Mouse (Mus musculus) neural tube, embryonic 14.5 days (tissue): ENCODE measurements around the gene Ryr2. TPM values are rescaled to one million over a fixed set of nuclear protein-coding genes. Genes with fewer than 3 reads are reported as not detected.

ENCODE experiments used
- ATAC-seq: fragments of 200-750 bp; cut with Nextera tagmentation; 2 replicates; pipeline ENCODE4 v1.8.0; 2017; ENCODE audit warnings: low read depth, mild to moderate bottlenecking, moderate TSS enrichment, moderate library complexity
- H3K27ac ChIP-seq: fragments of 300-500 bp; sonication (generic); 2 replicates; pipeline ENCODE4 v1.5.1; 2014; ENCODE audit warnings: low read depth, mild to moderate bottlenecking, control low read depth, low read length, moderate library complexity, mixed read lengths
- H3K27me3 ChIP-seq: fragments of 300-500 bp; sonication (generic); 2 replicates; pipeline ENCODE4 v1.6.1; 2014; ENCODE audit warnings: low read length; ENCODE audit not compliant: control insufficient read depth, insufficient read depth
- H3K36me3 ChIP-seq: fragments of 300-500 bp; sonication (generic); 2 replicates; pipeline ENCODE4 v1.6.1; 2014; ENCODE audit warnings: low read length, mixed read lengths; ENCODE audit not compliant: control insufficient read depth, insufficient read depth
- H3K4me1 ChIP-seq: fragments of 300-500 bp; sonication (generic); 2 replicates; pipeline ENCODE4 v1.6.1; 2014; ENCODE audit warnings: low read length; ENCODE audit not compliant: control insufficient read depth, insufficient read depth
- H3K4me2 ChIP-seq: fragments of 300-500 bp; sonication (generic); 2 replicates; pipeline ENCODE4 v1.6.1; 2014; ENCODE audit warnings: mild to moderate bottlenecking, low read depth, low read length, control low read depth
- H3K4me3 ChIP-seq: fragments of 300-500 bp; sonication (generic); 2 replicates; pipeline ENCODE4 v1.5.1; 2014; ENCODE audit warnings: low read depth, low read length, control low read depth, mixed read lengths
- H3K9ac ChIP-seq: fragments of 300-500 bp; sonication (generic); replicated peaks from 2 replicates; pipeline ENCODE4 v1.6.1; 2014; ENCODE audit warnings: low read depth, mild to moderate bottlenecking, control low read depth, low read length, mixed read lengths
- H3K9me3 ChIP-seq: fragments of 300-500 bp; sonication (generic); 2 replicates; pipeline ENCODE4 v1.6.1; 2016; ENCODE audit warnings: low read length; ENCODE audit not compliant: control insufficient read depth
- WGBS: fragments of 180-500 bp; shearing (Covaris S2); extraction: QIAGEN DNeasy Blood & Tissue Kit; methylation state at CpG from one replicate; pipeline ENCODE4 v1.1.7; 2014; 5-methylcytosine and 5-hydroxymethylcytosine counted together
- polyA plus RNA-seq: library from polyadenylated mRNA; unstranded; fragments of >200 nt; fragmentation: Nextera tagmentation; extraction: Ambion mirVana; gene quantifications from 2 replicates; pipeline ENCODE4 v1.2.1, GENCODE M21; 2014

The Ryr2 gene
- polyA plus RNA-seq, 1 experiment from 2014 or later: 13.5 TPM

GRCm38 (mm10) chr13:12053910-12054309 lies 52.8 kb downstream of the Ryr2 start:
- Histone ChIP-seq H3K27ac (no peak overlapping the region), H3K4me2 (no peak overlapping the region), H3K27me3 (no peaks in the 10 kb centered on the region), H3K9ac (no peak overlapping the region), H3K4me3 (no peak overlapping the region), H3K36me3 (no peaks in the 10 kb centered on the region), H3K9me3 (no peaks in the 10 kb centered on the region), H3K4me1 (no peaks in the 10 kb centered on the region)
- ATAC-seq: no peak
- 93% methylated on average over 3 of the region's 3 CpGs for WGBS

- Histone ChIP-seq H3K4me1 (no peaks in the 10 kb centered on the region), H3K27me3 (no peaks in the 10 kb centered on the region), H3K36me3 (no peaks in the 10 kb centered on the region), H3K9ac (no peak overlapping the region), H3K4me3 (no peak overlapping the region), H3K27ac (no peak overlapping the region), H3K4me2 (no peak overlapping the region), H3K9me3 (no peaks in the 10 kb centered on the region)
- ATAC-seq: no peak
- 90% methylated on average over 1 of the region's 1 CpGs for WGBS
Observed at GRCm38 (mm10) chr13:12050809-12051208, 55.9 kb downstream of the Ryr2 start.

- H3K4me2 ChIP-seq: no peak overlapping the region
- no peak overlapping the region for H3K9ac ChIP-seq
- no peaks in the 10 kb centered on the region for H3K9me3 ChIP-seq
- H3K4me3 ChIP-seq: no peak overlapping the region
- no peaks in the 10 kb centered on the region for H3K4me1 ChIP-seq
- no peak overlapping the region for H3K27ac ChIP-seq
- ATAC-seq: no peak
- H3K27me3 ChIP-seq: no peaks in the 10 kb centered on the region
- 89% methylated on average over 4 of the region's 4 CpGs for WGBS
- H3K36me3 ChIP-seq: no peaks in the 10 kb centered on the region
Observed at GRCm38 (mm10) chr13:12047059-12047458, 59.7 kb downstream of the Ryr2 start.

GRCm38 (mm10) chr13:12044751-12045150 lies 62.0 kb downstream of the Ryr2 start:
- WGBS: 80% methylated on average over 2 of the region's 2 CpGs

GRCm38 (mm10) chr13:12042891-12043491 lies 63.8 kb downstream of the Ryr2 start:
- Histone ChIP-seq H3K4me2 (no peak overlapping the region), H3K27me3 (no peaks in the 10 kb centered on the region), H3K9ac (no peak overlapping the region), H3K4me3 (no peak overlapping the region), H3K9me3 (no peaks in the 10 kb centered on the region), H3K27ac (no peak overlapping the region), H3K36me3 (no peaks in the 10 kb centered on the region), H3K4me1 (no peaks in the 10 kb centered on the region)
- WGBS: 84% methylated on average over 8 of the region's 8 CpGs
- ATAC-seq: no peak

More at GRCm38 (mm10) chr13:12044751-12045150, 62.0 kb downstream of the Ryr2 start:
- H3K9ac ChIP-seq: no peak overlapping the region
- H3K27ac ChIP-seq: no peak overlapping the region
- H3K4me2 ChIP-seq: no peak overlapping the region
- no peaks in the 10 kb centered on the region for H3K9me3 ChIP-seq
- H3K4me1 ChIP-seq: no peaks in the 10 kb centered on the region
- no peak for ATAC-seq
- no peaks in the 10 kb centered on the region for H3K36me3 ChIP-seq
- no peaks in the 10 kb centered on the region for H3K27me3 ChIP-seq
- no peak overlapping the region for H3K4me3 ChIP-seq

- Histone ChIP-seq H3K4me2 (no peak overlapping the region), H3K27ac (no peak overlapping the region), H3K27me3 (no peaks in the 10 kb centered on the region), H3K4me1 (no peaks in the 10 kb centered on the region), H3K4me3 (no peak overlapping the region), H3K36me3 (no peaks in the 10 kb centered on the region), H3K9me3 (no peaks in the 10 kb centered on the region), H3K9ac (no peak overlapping the region)
- WGBS: 73% methylated on average over 3 of the region's 3 CpGs
- ATAC-seq: no peak
Observed at GRCm38 (mm10) chr13:12039967-12040366, 66.8 kb downstream of the Ryr2 start.

GRCm38 (mm10) chr13:12038676-12039075 lies 68.1 kb downstream of the Ryr2 start:
- H3K4me1 ChIP-seq: no peaks in the 10 kb centered on the region
- no peak for ATAC-seq
- no peak overlapping the region for H3K27ac ChIP-seq
- WGBS: 85% methylated on average over 4 of the region's 4 CpGs
- H3K9me3 ChIP-seq: no peaks in the 10 kb centered on the region
- no peak overlapping the region for H3K4me3 ChIP-seq
- no peaks in the 10 kb centered on the region for H3K36me3 ChIP-seq
- no peak overlapping the region for H3K4me2 ChIP-seq
- H3K9ac ChIP-seq: no peak overlapping the region
- H3K27me3 ChIP-seq: no peaks in the 10 kb centered on the region

GRCm38 (mm10) chr13:12037241-12037640 lies 69.5 kb downstream of the Ryr2 start:
- ATAC-seq: no peak
- no peak overlapping the region for H3K4me3 ChIP-seq
- H3K9me3 ChIP-seq: no peaks in the 10 kb centered on the region
- H3K27ac ChIP-seq: no peak overlapping the region
- no peak overlapping the region for H3K9ac ChIP-seq
- no peaks in the 10 kb centered on the region for H3K4me1 ChIP-seq
- no peaks in the 10 kb centered on the region for H3K27me3 ChIP-seq
- H3K36me3 ChIP-seq: no peaks in the 10 kb centered on the region
- no peak overlapping the region for H3K4me2 ChIP-seq
- 91% methylated on average over 4 of the region's 4 CpGs for WGBS

- Histone ChIP-seq H3K27ac (no peak overlapping the region), H3K4me3 (no peak overlapping the region), H3K4me2 (no peak overlapping the region), H3K9ac (no peak overlapping the region), H3K9me3 (no peaks in the 10 kb centered on the region), H3K36me3 (no peaks in the 10 kb centered on the region), H3K4me1 (no peaks in the 10 kb centered on the region), H3K27me3 (no peaks in the 10 kb centered on the region)
- ATAC-seq: no peak
- WGBS: 55% methylated on average over 4 of the region's 4 CpGs
Observed at GRCm38 (mm10) chr13:12036834-12037233, 69.9 kb downstream of the Ryr2 start.
